Mouse (Mus musculus) heart, embryonic 12.5 days (tissue): ENCODE results near the gene Dgcr8. TPM values are rescaled to one million over a fixed set of nuclear protein-coding genes. Genes with fewer than 3 reads are reported as not detected.

Experiments
- ATAC-seq: fragments of 200-750 bp; cut with Nextera tagmentation; 2 replicates; pipeline ENCODE4 v1.8.0; 2017; ENCODE audit warnings: moderate TSS enrichment, moderate library complexity; ENCODE audit not compliant: insufficient number of reproducible peaks, low FRiP score
- H3K27ac ChIP-seq: fragments of 300-500 bp; sonication (generic); 2 replicates; pipeline ENCODE4 v1.5.1; 2016; ENCODE audit warnings: mild to moderate bottlenecking, moderate library complexity; ENCODE audit not compliant: poor library complexity, severe bottlenecking
- H3K27me3 ChIP-seq: fragments of 300-500 bp; sonication (generic); replicated peaks from 2 replicates; pipeline ENCODE4 v1.6.1; 2016; ENCODE audit warnings: mild to moderate bottlenecking, moderate library complexity
- H3K36me3 ChIP-seq: fragments of 300-500 bp; sonication (generic); 2 replicates; pipeline ENCODE4 v1.6.1; 2016; ENCODE audit warnings: mild to moderate bottlenecking, moderate library complexity
- H3K4me1 ChIP-seq: fragments of 300-500 bp; sonication (generic); replicated peaks from 2 replicates; pipeline ENCODE4 v1.6.1; 2016; ENCODE audit warnings: mild to moderate bottlenecking
- H3K4me2 ChIP-seq: fragments of 300-500 bp; sonication (generic); 2 replicates; pipeline ENCODE4 v1.6.1; 2016; ENCODE audit warnings: mild to moderate bottlenecking, moderate library complexity
- H3K4me3 ChIP-seq: fragments of 300-500 bp; sonication (generic); 2 replicates; pipeline ENCODE4 v1.5.1; 2016; ENCODE audit warnings: mild to moderate bottlenecking
- H3K9ac ChIP-seq: fragments of 300-500 bp; sonication (generic); 2 replicates; pipeline ENCODE4 v1.6.1; 2016; ENCODE audit warnings: mild to moderate bottlenecking, moderate library complexity
- H3K9me3 ChIP-seq: fragments of 300-500 bp; sonication (generic); replicated peaks from 2 replicates; pipeline ENCODE4 v1.6.1; 2016; ENCODE audit warnings: mild to moderate bottlenecking, moderate library complexity
- WGBS: fragments of 180-500 bp; shearing (Covaris S2); methylation state at CpG from one replicate; pipeline ENCODE4 v1.1.7; 2016; 5-methylcytosine and 5-hydroxymethylcytosine counted together
- polyA plus RNA-seq: library from polyadenylated mRNA; unstranded; fragments of >200 nt; fragmentation: Nextera tagmentation; extraction: Ambion mirVana; gene quantifications from 2 replicates; pipeline ENCODE4 v1.2.1, GENCODE M21; 2016

Gene Dgcr8
- polyA plus RNA-seq, result 24.0 and 24.9 TPM in 2 replicates

DNA sequence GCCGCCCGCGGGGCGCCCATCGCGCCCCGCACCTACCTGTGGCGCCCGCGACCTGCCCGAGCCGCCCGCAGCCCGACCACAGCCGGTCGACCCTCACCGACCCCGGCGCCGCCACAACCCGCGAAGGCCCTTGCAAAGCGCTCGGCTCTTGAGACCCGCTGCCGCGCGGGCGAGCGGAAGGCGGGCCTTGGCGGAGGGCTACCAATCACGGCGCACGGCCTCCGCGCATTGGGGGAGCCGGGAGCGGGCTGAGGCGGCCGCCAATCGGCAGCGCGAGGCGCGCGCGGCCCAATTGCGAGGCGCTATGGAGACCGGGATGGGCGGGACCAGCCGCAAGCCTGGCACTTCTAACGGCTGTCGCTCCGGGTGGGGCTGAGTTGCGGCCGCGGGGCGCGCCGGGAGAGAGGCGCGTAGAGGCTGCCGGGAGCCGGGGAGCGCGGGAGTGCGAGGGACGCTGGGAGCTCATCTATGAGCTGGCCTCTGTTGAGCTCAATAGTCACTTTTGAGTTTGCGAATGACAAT is at the start of gene Dgcr8:
Dgcr8 (minus strand) TSS at position 180 of the 522 bp plus-strand sequence.
- H3K27me3 ChIP-seq, result no peaks in the 10 kb centered on the region
- peaks cover 21% of the 10 kb centered on the region for H3K36me3 ChIP-seq
- WGBS, result under 1% methylated on average over 70 of the region's 71 CpGs
- H3K9me3 ChIP-seq, result no peaks in the 10 kb centered on the region
- peak within 1 kb of the TSS; percentile 95 for H3K4me2 ChIP-seq
- peaks cover 34% of the 10 kb centered on the region for H3K4me1 ChIP-seq
- peak within 1 kb of the TSS; percentile 92 for H3K4me3 ChIP-seq
- peak; percentile 99 for ATAC-seq
- peak within 1 kb of the TSS; percentile 98 for H3K9ac ChIP-seq
- peak within 1 kb of the TSS; percentile 95 for H3K27ac ChIP-seq

DNA sequence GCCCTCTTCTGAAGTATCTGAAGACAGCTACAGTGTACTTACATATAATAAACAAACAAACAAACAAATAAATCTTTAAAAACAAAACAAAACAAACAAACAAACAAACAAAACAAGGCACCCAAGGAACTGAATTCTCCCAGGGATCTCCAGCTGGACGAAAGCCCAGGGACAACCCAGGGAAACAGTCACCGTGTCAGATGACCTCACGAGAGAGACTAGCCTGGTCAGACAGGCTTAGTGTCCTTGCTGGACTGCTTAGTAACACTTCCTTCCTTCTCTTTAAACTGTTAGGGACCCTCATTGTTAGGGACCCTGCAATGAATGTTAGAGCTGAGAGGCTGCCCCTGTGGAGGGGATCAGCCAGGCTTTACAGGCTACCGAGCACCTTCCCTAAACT is 48.2 kb upstream of the Dgcr8 start:
- H3K4me2 ChIP-seq, result no peak overlapping the region
- H3K27ac ChIP-seq, result no peak overlapping the region
- no peak for ATAC-seq
- peaks cover 36% of the 10 kb centered on the region for H3K4me1 ChIP-seq
- H3K36me3 ChIP-seq, result peaks cover 13% of the 10 kb centered on the region
- no peak overlapping the region for H3K9ac ChIP-seq
- no peaks in the 10 kb centered on the region for H3K27me3 ChIP-seq
- WGBS, result 76% methylated on average over 4 of the region's 4 CpGs
- no peaks in the 10 kb centered on the region for H3K9me3 ChIP-seq
- H3K4me3 ChIP-seq, result no peak overlapping the region

DNA sequence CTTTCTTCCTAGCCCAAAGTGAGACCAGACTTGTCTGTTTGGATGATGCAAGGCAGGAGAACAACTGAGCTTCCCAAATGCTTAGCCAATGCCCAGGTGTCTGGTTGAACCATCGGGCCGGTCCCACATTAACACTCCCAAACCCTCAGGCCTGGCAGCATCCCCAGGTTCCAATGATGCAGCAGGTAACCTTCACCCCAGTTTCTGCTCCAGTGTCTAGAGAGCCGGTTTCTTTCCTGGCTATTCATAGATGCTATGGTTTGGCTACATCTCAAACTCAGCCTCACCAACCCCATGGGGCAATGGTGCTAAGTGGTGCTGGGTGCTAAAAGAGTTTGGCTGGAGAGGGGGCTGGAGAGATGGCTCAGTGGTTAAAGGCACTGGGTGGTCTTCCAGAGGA is 46.9 kb upstream of the Dgcr8 start:
- Histone ChIP-seq H3K4me1 (peaks cover 25% of the 10 kb centered on the region), H3K27ac (no peak overlapping the region), H3K27me3 (no peaks in the 10 kb centered on the region), H3K4me3 (no peak overlapping the region), H3K9ac (no peak overlapping the region), H3K9me3 (no peaks in the 10 kb centered on the region), H3K36me3 (peaks cover 13% of the 10 kb centered on the region), H3K4me2 (no peak overlapping the region)
- WGBS, result 89% methylated on average over 3 of the region's 3 CpGs
- ATAC-seq, result no peak

DNA sequence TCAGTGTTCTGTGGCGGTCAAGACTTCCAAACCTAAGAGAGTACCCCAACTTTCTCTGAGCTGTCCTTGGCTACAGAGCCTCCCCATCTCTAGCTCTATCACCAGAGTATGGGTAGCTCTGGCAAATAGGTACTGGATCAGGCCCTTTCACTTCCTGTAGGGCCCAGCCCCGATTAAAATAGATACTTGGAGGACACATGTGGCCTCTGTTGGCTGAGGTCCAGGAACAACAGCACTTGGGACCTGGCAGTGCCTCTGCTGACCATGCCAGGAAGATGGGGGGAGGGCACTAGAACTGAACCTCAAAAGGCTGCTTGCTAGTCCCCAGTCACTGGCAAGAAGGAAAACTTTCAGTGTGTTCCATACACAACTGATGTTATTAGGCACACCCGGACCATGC is 44.9 kb upstream of the Dgcr8 start:
- Histone ChIP-seq H3K4me1 (peaks cover 30% of the 10 kb centered on the region), H3K4me2 (no peak overlapping the region), H3K36me3 (peaks cover 13% of the 10 kb centered on the region), H3K27ac (peak overlapping the region; percentile 37; the same call in 1 of the 2 replicates), H3K9ac (no peak overlapping the region), H3K27me3 (no peaks in the 10 kb centered on the region), H3K9me3 (no peaks in the 10 kb centered on the region), H3K4me3 (no peak overlapping the region)
- WGBS, result 69% methylated on average over 3 of the region's 3 CpGs
- peak; percentile 9; the same call in 1 of the 2 replicates for ATAC-seq

DNA sequence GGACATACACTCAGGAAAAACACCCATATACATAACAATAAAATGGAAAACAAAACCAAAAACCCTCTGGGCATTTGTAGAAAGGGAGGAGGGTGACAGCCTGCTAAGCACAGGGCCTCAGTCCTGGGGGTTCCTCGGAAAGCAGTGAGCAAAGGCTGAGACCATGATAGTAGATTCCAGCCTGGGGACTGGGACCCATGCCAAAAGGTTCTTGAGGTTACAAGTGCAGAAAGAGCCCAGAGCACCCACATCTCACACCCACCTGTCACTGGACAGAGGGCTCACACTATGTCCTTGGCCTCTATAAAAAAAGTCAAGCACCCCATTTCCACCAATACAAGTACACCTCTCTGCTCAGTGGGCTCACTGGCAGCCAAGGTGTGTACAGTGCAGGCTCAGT is 39.5 kb upstream of the Dgcr8 start:
- peaks cover 15% of the 10 kb centered on the region; the same call in 1 of the 2 replicates for H3K36me3 ChIP-seq
- no peak overlapping the region for H3K4me3 ChIP-seq
- ATAC-seq, result no peak
- H3K27me3 ChIP-seq, result no peaks in the 10 kb centered on the region
- peaks cover 22% of the 10 kb centered on the region for H3K4me1 ChIP-seq
- H3K9me3 ChIP-seq, result no peaks in the 10 kb centered on the region
- H3K4me2 ChIP-seq, result no peak overlapping the region
- 60% methylated on average over 1 of the region's 1 CpGs for WGBS
- no peak overlapping the region for H3K9ac ChIP-seq
- peak overlapping the region; percentile 17; the same call in 1 of the 2 replicates for H3K27ac ChIP-seq

DNA sequence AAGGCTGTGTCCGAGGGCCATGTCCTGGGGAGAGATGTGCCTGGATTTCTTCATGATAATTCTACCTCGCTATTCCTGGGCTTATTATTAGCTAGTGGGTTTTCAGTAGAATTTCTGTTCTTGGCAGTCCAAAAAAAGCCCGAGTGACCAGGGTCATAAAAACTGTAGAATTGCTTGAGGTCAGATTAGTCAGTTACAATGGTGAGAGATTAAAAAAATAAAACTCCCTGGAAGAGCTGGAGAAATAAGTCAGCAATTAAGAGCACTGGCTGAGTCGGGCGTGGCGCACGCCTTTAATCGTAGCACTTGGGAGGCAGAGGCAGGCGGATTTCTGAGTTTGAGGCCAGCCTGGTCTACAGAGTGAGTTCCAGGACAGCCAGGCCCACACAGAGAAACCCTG is 38.9 kb upstream of the Dgcr8 start:
- H3K36me3 ChIP-seq, result peaks cover 17% of the 10 kb centered on the region; the same call in 1 of the 2 replicates
- no peak overlapping the region for H3K27ac ChIP-seq
- WGBS, result 94% methylated on average over 9 of the region's 9 CpGs
- peaks cover 22% of the 10 kb centered on the region for H3K4me1 ChIP-seq
- H3K4me3 ChIP-seq, result no peak overlapping the region
- no peak overlapping the region for H3K9ac ChIP-seq
- no peak overlapping the region for H3K4me2 ChIP-seq
- ATAC-seq, result no peak
- H3K27me3 ChIP-seq, result no peaks in the 10 kb centered on the region
- H3K9me3 ChIP-seq, result no peaks in the 10 kb centered on the region

DNA sequence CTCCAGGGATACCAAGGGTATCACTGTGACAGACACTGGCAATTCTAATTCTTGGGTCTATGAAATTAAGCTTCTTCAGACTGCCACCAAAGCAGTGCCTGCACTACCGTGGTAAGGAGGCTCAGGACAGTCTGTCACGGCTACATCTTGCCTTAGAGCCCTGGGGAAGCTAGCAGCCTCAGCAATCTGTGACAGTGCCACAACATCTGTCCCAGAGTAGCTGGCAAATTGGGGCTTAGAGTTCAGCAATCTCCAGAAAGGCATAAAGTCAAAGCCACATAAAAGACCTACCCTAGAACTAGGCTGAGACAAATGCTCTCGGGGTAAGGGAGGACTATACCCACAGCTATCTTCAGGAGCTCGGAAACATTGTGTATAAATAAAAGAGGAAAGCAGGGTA is 36.7 kb upstream of the Dgcr8 start:
- peaks cover 25% of the 10 kb centered on the region for H3K36me3 ChIP-seq
- H3K9ac ChIP-seq, result no peak overlapping the region
- no peak overlapping the region for H3K4me2 ChIP-seq
- 67% methylated on average over 4 of the region's 4 CpGs for WGBS
- peaks cover 22% of the 10 kb centered on the region for H3K4me1 ChIP-seq
- H3K27ac ChIP-seq, result no peak overlapping the region
- no peaks in the 10 kb centered on the region for H3K27me3 ChIP-seq
- no peak overlapping the region for H3K4me3 ChIP-seq
- no peak for ATAC-seq
- H3K9me3 ChIP-seq, result no peaks in the 10 kb centered on the region

DNA sequence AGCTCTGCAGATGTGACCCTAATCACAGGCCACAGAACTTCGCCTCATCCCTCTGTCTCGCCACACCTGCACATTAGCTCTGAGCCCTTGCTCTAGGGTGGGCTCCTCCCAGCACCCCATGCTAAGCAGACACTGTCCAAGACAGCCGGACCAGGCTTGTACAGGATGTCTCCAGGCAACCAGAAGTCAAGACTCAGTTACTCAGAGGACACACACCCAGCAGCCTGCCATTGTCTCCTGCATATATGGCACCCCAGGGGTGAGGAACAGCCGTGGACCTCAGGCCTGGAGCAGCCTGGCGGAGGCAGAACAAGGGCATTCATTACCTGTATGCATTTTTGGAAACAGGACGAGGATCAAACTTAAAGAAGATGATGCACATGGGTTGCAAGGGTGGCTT is 35.0 kb upstream of the Dgcr8 start:
- Histone ChIP-seq H3K4me3 (no peak overlapping the region), H3K9me3 (no peaks in the 10 kb centered on the region), H3K27ac (no peak overlapping the region), H3K9ac (no peak overlapping the region), H3K27me3 (no peaks in the 10 kb centered on the region), H3K4me1 (peaks cover 11% of the 10 kb centered on the region), H3K36me3 (peaks cover 25% of the 10 kb centered on the region), H3K4me2 (no peak overlapping the region)
- WGBS, result 89% methylated on average over 6 of the region's 6 CpGs
- ATAC-seq, result no peak

DNA sequence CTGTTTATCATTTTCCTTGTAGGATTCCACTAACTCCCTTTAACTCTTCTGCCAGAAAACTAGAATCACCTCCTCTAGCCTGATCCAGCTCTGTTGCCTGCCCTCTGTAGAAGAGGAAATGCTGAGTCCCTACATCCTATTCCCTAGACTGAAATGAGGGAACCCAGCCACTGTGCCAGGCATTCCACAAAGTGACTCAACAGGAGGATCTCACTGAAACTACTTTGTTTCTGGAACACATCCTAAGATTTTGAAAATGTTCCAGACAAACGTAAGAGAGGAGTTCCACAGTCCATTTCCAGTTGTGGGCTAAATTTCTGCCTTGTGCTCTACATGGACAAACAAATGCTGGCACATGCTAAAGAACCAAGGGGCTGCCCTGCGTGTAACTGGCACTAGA is 34.4 kb upstream of the Dgcr8 start:
- Histone ChIP-seq H3K36me3 (peaks cover 25% of the 10 kb centered on the region), H3K4me2 (no peak overlapping the region), H3K9me3 (no peaks in the 10 kb centered on the region), H3K9ac (no peak overlapping the region), H3K27ac (no peak overlapping the region), H3K4me1 (peaks cover 5% of the 10 kb centered on the region), H3K27me3 (no peaks in the 10 kb centered on the region), H3K4me3 (no peak overlapping the region)
- no peak for ATAC-seq
- WGBS, result 85% methylated on average over 2 of the region's 2 CpGs

DNA sequence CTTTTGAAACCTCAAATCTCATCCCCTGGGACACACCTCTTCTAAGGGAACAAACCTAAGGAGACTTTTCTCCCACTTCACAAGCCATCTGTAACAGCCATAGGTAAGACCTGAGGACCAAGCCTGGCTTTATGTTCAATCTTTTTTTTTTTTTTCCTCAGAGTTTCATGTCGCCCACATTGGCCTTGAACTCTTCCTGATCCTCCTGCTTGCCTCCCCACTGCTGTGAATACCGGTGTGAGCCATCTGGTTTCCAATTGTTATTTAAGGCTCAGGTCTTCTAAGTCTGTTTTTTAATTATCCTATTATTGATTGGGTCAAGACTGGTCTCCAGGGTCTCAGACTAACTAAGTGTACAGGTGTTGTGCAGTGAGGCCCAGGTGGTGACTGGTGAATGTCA is 32.4 kb upstream of the Dgcr8 start:
- Histone ChIP-seq H3K36me3 (peaks cover 26% of the 10 kb centered on the region), H3K27ac (no peak overlapping the region), H3K9me3 (no peaks in the 10 kb centered on the region), H3K27me3 (no peaks in the 10 kb centered on the region), H3K4me2 (no peak overlapping the region), H3K4me1 (no peaks in the 10 kb centered on the region), H3K4me3 (no peak overlapping the region), H3K9ac (no peak overlapping the region)
- 86% methylated on average over 2 of the region's 2 CpGs for WGBS
- ATAC-seq, result no peak

DNA sequence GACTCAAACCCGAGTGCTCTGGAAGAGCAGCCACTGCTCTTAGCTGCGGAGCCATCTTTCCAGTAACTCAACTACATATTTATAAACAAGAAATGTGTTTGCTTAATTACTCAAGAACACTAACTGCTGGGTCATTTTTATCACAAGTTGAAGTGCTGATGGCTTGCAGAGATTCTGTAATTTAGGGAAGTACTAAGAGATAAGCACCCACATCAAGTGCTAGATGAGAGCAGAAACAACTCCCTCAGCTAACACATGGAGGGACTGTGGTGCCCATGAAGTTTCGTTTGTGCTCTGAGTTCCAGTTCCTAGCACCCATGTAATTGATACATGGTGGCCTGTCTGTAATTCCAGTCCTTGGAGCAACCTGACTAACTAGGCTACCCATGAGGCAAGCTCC is 29.9 kb upstream of the Dgcr8 start:
- Histone ChIP-seq H3K4me1 (no peaks in the 10 kb centered on the region), H3K36me3 (peaks cover 20% of the 10 kb centered on the region), H3K4me3 (no peak overlapping the region), H3K9me3 (no peaks in the 10 kb centered on the region), H3K27me3 (no peaks in the 10 kb centered on the region), H3K27ac (no peak overlapping the region), H3K9ac (no peak overlapping the region), H3K4me2 (no peak overlapping the region)
- ATAC-seq, result no peak
- WGBS, result 78% methylated on average over 3 of the region's 3 CpGs

DNA sequence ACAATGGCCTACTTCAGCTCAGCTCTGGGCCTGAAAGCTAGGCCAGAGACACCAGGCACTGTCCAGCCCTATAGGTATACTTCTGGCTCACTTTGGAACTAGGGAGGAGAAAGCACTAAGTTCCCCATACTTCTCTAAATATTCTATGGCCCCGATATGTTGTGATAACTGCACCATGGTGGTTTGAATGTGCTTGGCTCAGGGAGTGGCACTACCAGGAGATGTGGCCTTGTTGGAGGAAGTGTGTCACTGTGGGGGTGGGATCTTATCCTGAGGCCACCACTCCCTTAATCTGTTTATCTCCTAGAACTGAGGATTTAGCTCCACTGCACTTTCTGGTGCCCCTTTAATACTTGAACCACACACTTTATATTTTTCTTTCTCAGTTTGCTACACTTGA is 19.1 kb upstream of the Dgcr8 start:
- Histone ChIP-seq H3K4me1 (no peaks in the 10 kb centered on the region), H3K9ac (no peak overlapping the region), H3K4me3 (no peak overlapping the region), H3K36me3 (peaks cover 54% of the 10 kb centered on the region), H3K27me3 (no peaks in the 10 kb centered on the region), H3K27ac (no peak overlapping the region), H3K9me3 (no peaks in the 10 kb centered on the region), H3K4me2 (no peak overlapping the region)
- no peak for ATAC-seq
- 81% methylated on average over 1 of the region's 1 CpGs for WGBS
